Mouse (Mus musculus): ENCODE measurements around the gene Ace3. TPM values are rescaled to one million over a fixed set of nuclear protein-coding genes. Genes with fewer than 3 reads are reported as not detected.

Ace3 gene
- polyA plus RNA-seq, 1 experiment from 2014 or later = not detected

GRCm38 (mm10) chr11:105966288-105966687 lies 28.2 kb upstream of the Ace3 start:
- DNase-seq = no peak
- TF ChIP-seq CTCF (IDR thresholded peaks at IDR 0.05; ENCODE audit: low read depth) = no peak
- Histone ChIP-seq H3K9me3 (ENCODE audit: low read depth, low read length) (no peaks in the 10 kb centered on the region), H3K9ac (no peak overlapping the region), H3K27ac (ENCODE audit: low read depth) (no peak overlapping the region), H3K36me3 (ENCODE audit: insufficient read depth) (no peaks in the 10 kb centered on the region), H3K4me1 (ENCODE audit: insufficient read depth) (no peaks in the 10 kb centered on the region; the same call in 1 of the 2 replicates), H3K4me2 (no peak overlapping the region), H3K4me3 (ENCODE audit: low read depth, low read length) (no peak overlapping the region), H3K27me3 (ENCODE audit: insufficient read depth, low read length) (peaks cover 30% of the 10 kb centered on the region)
- WGBS = 60% methylated on average over 4 of the region's 4 CpGs
- no peak for ATAC-seq (ENCODE audit: insufficient read depth)

GRCm38 (mm10) chr11:105967741-105968574 lies 26.5 kb upstream of the Ace3 start, which contains the start of gene Ace:
TSS of gene Ace (plus strand) at chr11:105967945.
- Histone ChIP-seq H3K9me3 (ENCODE audit: low read depth, low read length) (no peaks in the 10 kb centered on the region), H3K4me1 (ENCODE audit: insufficient read depth) (no peaks in the 10 kb centered on the region; the same call in 1 of the 2 replicates), H3K36me3 (ENCODE audit: insufficient read depth) (no peaks in the 10 kb centered on the region), H3K4me3 (ENCODE audit: low read depth, low read length) (peak within 1 kb of the TSS; percentile 55), H3K9ac (peak within 1 kb of the TSS; percentile 48), H3K27ac (ENCODE audit: low read depth) (no peak within 1 kb of the TSS), H3K27me3 (ENCODE audit: insufficient read depth, low read length) (peaks cover 30% of the 10 kb centered on the region), H3K4me2 (peak within 1 kb of the TSS; percentile 99)
- DNase-seq = peak; percentile 39
- under 1% methylated on average over 75 of the region's 76 CpGs for WGBS
- ATAC-seq (ENCODE audit: insufficient read depth) = peak; percentile 60
- TF ChIP-seq CTCF (IDR thresholded peaks at IDR 0.05; ENCODE audit: low read depth) = no peak

- peaks cover 30% of the 10 kb centered on the region for H3K27me3 ChIP-seq (ENCODE audit: insufficient read depth, low read length)
- no peaks in the 10 kb centered on the region for H3K9me3 ChIP-seq (ENCODE audit: low read depth, low read length)
- no peak overlapping the region for H3K4me3 ChIP-seq (ENCODE audit: low read depth, low read length)
- 36% methylated on average over 10 of the region's 10 CpGs for WGBS
- H3K4me2 ChIP-seq = no peak overlapping the region
- ATAC-seq (ENCODE audit: insufficient read depth) (no peak), DNase-seq (no peak)
- H3K4me1 ChIP-seq (ENCODE audit: insufficient read depth) = no peaks in the 10 kb centered on the region; the same call in 1 of the 2 replicates
- H3K27ac ChIP-seq (ENCODE audit: low read depth) = no peak overlapping the region
- H3K36me3 ChIP-seq (ENCODE audit: insufficient read depth) = no peaks in the 10 kb centered on the region
- H3K9ac ChIP-seq = no peak overlapping the region
- TF ChIP-seq CTCF (IDR thresholded peaks at IDR 0.05; ENCODE audit: low read depth) = no peak
Observed at GRCm38 (mm10) chr11:105968948-105969347, 25.5 kb upstream of the Ace3 start.

- no peaks in the 10 kb centered on the region for H3K9me3 ChIP-seq (ENCODE audit: low read depth, low read length)
- peaks cover 30% of the 10 kb centered on the region for H3K27me3 ChIP-seq (ENCODE audit: insufficient read depth, low read length)
- DNase-seq = peak; percentile 55
- ATAC-seq (ENCODE audit: insufficient read depth) = no peak
- no peaks in the 10 kb centered on the region for H3K36me3 ChIP-seq (ENCODE audit: insufficient read depth)
- TF ChIP-seq CTCF (IDR thresholded peaks at IDR 0.05; ENCODE audit: low read depth) = peak; percentile 59
- H3K27ac ChIP-seq (ENCODE audit: low read depth) = no peak overlapping the region
- H3K4me1 ChIP-seq (ENCODE audit: insufficient read depth) = no peaks in the 10 kb centered on the region; the same call in 1 of the 2 replicates
- no peak overlapping the region for H3K4me3 ChIP-seq (ENCODE audit: low read depth, low read length)
- 28% methylated on average over 1 of the region's 1 CpGs for WGBS
- no peak overlapping the region for H3K4me2 ChIP-seq
- no peak overlapping the region for H3K9ac ChIP-seq
Observed at GRCm38 (mm10) chr11:105969516-105969915, 25.0 kb upstream of the Ace3 start.

GRCm38 (mm10) chr11:105974593-105974992 lies 19.9 kb upstream of the Ace3 start:
- WGBS = 85% methylated on average over 6 of the region's 6 CpGs
- H3K9me3 ChIP-seq (ENCODE audit: low read depth, low read length) = no peaks in the 10 kb centered on the region

GRCm38 (mm10) chr11:105975050-105975449 lies 19.4 kb upstream of the Ace3 start:
- H3K36me3 ChIP-seq (ENCODE audit: insufficient read depth) = no peaks in the 10 kb centered on the region
- ATAC-seq (ENCODE audit: insufficient read depth) (no peak), DNase-seq (no peak)
- no peaks in the 10 kb centered on the region for H3K4me1 ChIP-seq (ENCODE audit: insufficient read depth)
- no peak overlapping the region for H3K4me2 ChIP-seq
- no peaks in the 10 kb centered on the region for H3K9me3 ChIP-seq (ENCODE audit: low read depth, low read length)
- WGBS = 64% methylated on average over 3 of the region's 3 CpGs
- H3K9ac ChIP-seq = no peak overlapping the region
- no peak for TF ChIP-seq CTCF (IDR thresholded peaks at IDR 0.05; ENCODE audit: low read depth)
- no peak overlapping the region for H3K27ac ChIP-seq (ENCODE audit: low read depth)
- no peaks in the 10 kb centered on the region for H3K27me3 ChIP-seq (ENCODE audit: insufficient read depth, low read length)
- H3K4me3 ChIP-seq (ENCODE audit: low read depth, low read length) = no peak overlapping the region

More at GRCm38 (mm10) chr11:105974593-105974992, 19.9 kb upstream of the Ace3 start:
- Histone ChIP-seq H3K4me3 (ENCODE audit: low read depth, low read length) (no peak overlapping the region), H3K27ac (ENCODE audit: low read depth) (no peak overlapping the region), H3K27me3 (ENCODE audit: insufficient read depth, low read length) (no peaks in the 10 kb centered on the region), H3K4me2 (no peak overlapping the region), H3K36me3 (ENCODE audit: insufficient read depth) (no peaks in the 10 kb centered on the region), H3K9ac (no peak overlapping the region), H3K4me1 (ENCODE audit: insufficient read depth) (no peaks in the 10 kb centered on the region)
- no peak for TF ChIP-seq CTCF (IDR thresholded peaks at IDR 0.05; ENCODE audit: low read depth)
- DNase-seq (no peak), ATAC-seq (ENCODE audit: insufficient read depth) (no peak)

GRCm38 (mm10) chr11:105975636-105976035 lies 18.8 kb upstream of the Ace3 start:
- no peaks in the 10 kb centered on the region for H3K27me3 ChIP-seq (ENCODE audit: insufficient read depth, low read length)
- H3K9ac ChIP-seq = no peak overlapping the region
- DNase-seq (no peak), ATAC-seq (ENCODE audit: insufficient read depth) (no peak)
- no peaks in the 10 kb centered on the region for H3K4me1 ChIP-seq (ENCODE audit: insufficient read depth)
- no peak overlapping the region for H3K27ac ChIP-seq (ENCODE audit: low read depth)
- WGBS = 88% methylated on average over 5 of the region's 5 CpGs
- H3K4me2 ChIP-seq = no peak overlapping the region
- no peak overlapping the region for H3K4me3 ChIP-seq (ENCODE audit: low read depth, low read length)
- TF ChIP-seq CTCF (IDR thresholded peaks at IDR 0.05; ENCODE audit: low read depth) = no peak
- H3K9me3 ChIP-seq (ENCODE audit: low read depth, low read length) = no peaks in the 10 kb centered on the region
- no peaks in the 10 kb centered on the region for H3K36me3 ChIP-seq (ENCODE audit: insufficient read depth)

Data from lung, embryonic 14.5 days (tissue).